Mouse (Mus musculus): ENCODE data around the gene Scyl3. TPM values are rescaled to one million over a fixed set of nuclear protein-coding genes. Genes with fewer than 3 reads are reported as not detected.

Scyl3 gene
- polyA plus RNA-seq, 1 experiment: 7.1 TPM

DNA sequence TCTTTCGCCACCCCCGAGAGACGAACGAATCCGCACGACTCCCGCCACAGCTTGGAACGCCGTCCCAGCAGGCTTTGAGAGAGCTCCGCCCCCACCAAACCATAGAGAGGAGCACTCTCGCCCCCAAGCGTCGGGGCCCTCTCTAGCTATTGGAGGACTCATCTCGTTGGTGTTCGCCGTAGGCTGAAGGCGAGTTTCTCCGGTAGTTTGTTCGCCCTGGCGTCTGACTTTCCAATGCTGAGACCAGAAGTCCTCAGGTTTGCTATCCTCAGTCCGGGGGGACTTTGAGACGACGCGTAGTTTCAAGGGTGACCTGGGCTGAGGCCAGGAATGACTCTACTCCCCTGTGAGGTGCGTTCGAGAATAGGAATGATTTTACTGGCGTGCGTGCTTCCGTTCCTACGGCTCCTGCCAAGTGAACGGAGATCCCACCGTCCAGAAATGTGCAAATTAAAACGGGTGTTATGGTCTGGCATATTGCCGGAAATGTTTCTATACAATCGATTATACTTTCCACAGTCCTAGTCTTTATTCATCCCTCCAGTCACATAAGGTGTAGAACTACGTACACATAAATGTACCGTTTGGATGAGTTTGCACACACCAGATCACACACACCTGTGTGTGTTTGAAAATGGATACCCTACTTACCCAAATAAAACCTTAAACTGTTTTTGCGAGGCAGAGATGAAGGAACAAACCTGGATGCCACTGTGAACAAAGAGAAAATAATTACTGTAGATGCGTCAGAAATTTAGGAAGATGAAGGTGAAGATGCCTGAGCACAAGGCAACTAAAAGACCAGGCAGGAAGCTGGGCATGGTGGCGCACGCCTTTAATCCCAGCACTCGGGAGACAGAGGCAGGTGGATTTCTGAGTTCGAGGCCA, 66.1 kb downstream of the Scyl3 start, which contains the start of the genes BC055324 and Mettl18:
BC055324 (minus strand) TSS at position 76 of the 888 bp plus-strand sequence.
Mettl18 (plus strand) TSS at position 169 of the 888 bp plus-strand sequence.
- peak; percentile 88 for DNase-seq
- Histone ChIP-seq H3K4me1 (ENCODE audit: control insufficient read depth, insufficient read depth, low read length) (no peaks in the 10 kb centered on the region; the same call in 1 of the 2 replicates), H3K4me3 (replicated peaks; ENCODE audit: extremely low read depth, low read depth, low read length) (peak within 1 kb of the TSS; percentile 96)
- TF ChIP-seq CTCF (IDR thresholded peaks at IDR 0.05; ENCODE audit: insufficient read depth, low read length) (no peak), POLR2A (IDR thresholded peaks at IDR 0.05; ENCODE audit: borderline replicate concordance, extremely low read depth, low read depth, low read length) (peak; percentile 56; the same call in 1 of the 2 replicates)
- 4% methylated on average over 43 of the region's 43 CpGs for WGBS

GRCm38 (mm10) chr1:163995609-163995913, 66.7 kb downstream of the Scyl3 start:
- 90% methylated on average over 1 of the region's 2 CpGs for WGBS
- Histone ChIP-seq H3K4me3 (replicated peaks; ENCODE audit: extremely low read depth, low read depth, low read length) (no peak overlapping the region), H3K4me1 (ENCODE audit: control insufficient read depth, insufficient read depth, low read length) (no peaks in the 10 kb centered on the region; the same call in 1 of the 2 replicates)
- DNase-seq: no peak
- TF ChIP-seq CTCF (IDR thresholded peaks at IDR 0.05; ENCODE audit: insufficient read depth, low read length) (no peak), POLR2A (IDR thresholded peaks at IDR 0.05; ENCODE audit: borderline replicate concordance, extremely low read depth, low read depth, low read length) (no peak)

- Histone ChIP-seq H3K4me1 (ENCODE audit: control insufficient read depth, insufficient read depth, low read length) (no peaks in the 10 kb centered on the region), H3K4me3 (replicated peaks; ENCODE audit: extremely low read depth, low read depth, low read length) (no peak overlapping the region)
- 73% methylated on average over 6 of the region's 6 CpGs for WGBS
- no peak for TF ChIP-seq CTCF (IDR thresholded peaks at IDR 0.05; ENCODE audit: insufficient read depth, low read length)
- TF ChIP-seq POLR2A (IDR thresholded peaks at IDR 0.05; ENCODE audit: borderline replicate concordance, extremely low read depth, low read depth, low read length): no peak
- no peak for DNase-seq
Observed at GRCm38 (mm10) chr1:164001831-164002452, 73.0 kb downstream of the Scyl3 start.

GRCm38 (mm10) chr1:164004311-164004710, 75.4 kb downstream of the Scyl3 start:
- H3K4me1 ChIP-seq (ENCODE audit: control insufficient read depth, insufficient read depth, low read length): no peaks in the 10 kb centered on the region
- 70% methylated on average over 3 of the region's 3 CpGs for WGBS
- TF ChIP-seq POLR2A (IDR thresholded peaks at IDR 0.05; ENCODE audit: borderline replicate concordance, extremely low read depth, low read depth, low read length) (no peak), CTCF (IDR thresholded peaks at IDR 0.05; ENCODE audit: insufficient read depth, low read length) (no peak)
- no peak overlapping the region for H3K4me3 ChIP-seq (replicated peaks; ENCODE audit: extremely low read depth, low read depth, low read length)
- no peak for DNase-seq

Other genes starting within 250 kb of the Scyl3 start
- 0.18 TPM in 1 of 2 replicates, not detected in the other for gene Mettl11b, start 203.9 kb upstream of the Scyl3 start, polyA plus RNA-seq (2012; rRNA removed)
- gene Kifap3, start 149.5 kb upstream of the Scyl3 start, polyA plus RNA-seq (2012; rRNA removed): 4.9 and 7.0 TPM in 2 replicates
- gene BC055324, start 65.7 kb downstream of the Scyl3 start, polyA plus RNA-seq (2012; rRNA removed): 0.40 and 0.67 TPM in 2 replicates
- 0.28 and 0.92 TPM in 2 replicates for gene Mettl18, start 65.8 kb downstream of the Scyl3 start, polyA plus RNA-seq (2012; rRNA removed)
- 0.33 and 0.58 TPM in 2 replicates for gene Sele, start 119.1 kb downstream of the Scyl3 start, polyA plus RNA-seq (2012; rRNA removed)
- 6.3 and 11.1 TPM in 2 replicates for gene Sell, start 132.9 kb downstream of the Scyl3 start, polyA plus RNA-seq (2012; rRNA removed)
- 3.3 and 7.4 TPM in 2 replicates for gene Selp, start 186.2 kb downstream of the Scyl3 start, polyA plus RNA-seq (2012; rRNA removed)
- 0.84 and 1.8 TPM in 2 replicates for gene F5, start 222.7 kb downstream of the Scyl3 start, polyA plus RNA-seq (2012; rRNA removed)